Mouse (Mus musculus): Measurements from ENCODE around the gene Sp8.

DNA sequence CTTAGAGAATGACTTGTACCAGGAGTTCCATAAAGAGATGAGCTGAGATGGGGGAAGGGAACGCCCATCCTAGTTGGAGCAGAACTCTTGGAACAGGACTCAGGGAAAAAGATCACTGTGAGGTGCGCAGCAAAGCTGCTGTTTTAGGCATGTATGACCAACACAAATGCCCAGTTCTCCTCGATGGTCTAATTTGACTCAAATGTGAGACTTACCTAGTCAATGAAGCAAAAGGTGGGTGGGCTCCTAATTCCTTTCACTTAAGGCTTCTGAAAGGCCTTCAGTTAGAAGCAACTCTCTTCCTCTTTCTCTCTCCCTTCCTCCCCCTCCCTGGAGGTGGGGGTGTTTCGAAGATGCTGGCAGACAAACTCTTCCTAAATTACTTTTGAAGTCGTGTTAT, 6.7 kb upstream of the Sp8 start:
- TF ChIP-seq CTCF (IDR thresholded peaks at IDR 0.05; ENCODE audit: insufficient read depth, low read length) (no peak), POLR2A (IDR thresholded peaks at IDR 0.05; ENCODE audit: borderline replicate concordance, extremely low read depth, low read depth, low read length) (no peak)

All from lung, adult 2 months (tissue).